Mouse (Mus musculus) lung, postnatal 0 days (tissue): ENCODE data around the gene Coq8a.

Source experiments
- CTCF ChIP-seq: IDR thresholded peaks from 2 replicates; pipeline ENCODE4 v1.5.1; 2016; ENCODE audit warnings: antibody characterized with exemption, mild to moderate bottlenecking
- EP300 ChIP-seq: IDR thresholded peaks from 2 replicates; pipeline ENCODE4 v1.6.1; 2016; ENCODE audit warnings: antibody characterized with exemption, mild to moderate bottlenecking, control low read depth

GRCm38 (mm10) chr1:180210781-180211271, 11.4 kb upstream of the Coq8a start:
- no peak for TF ChIP-seq CTCF
- no peak for TF ChIP-seq EP300
